24 mouse cellular contexts compared by ENCODE assay signal in the genomic region with DNA sequence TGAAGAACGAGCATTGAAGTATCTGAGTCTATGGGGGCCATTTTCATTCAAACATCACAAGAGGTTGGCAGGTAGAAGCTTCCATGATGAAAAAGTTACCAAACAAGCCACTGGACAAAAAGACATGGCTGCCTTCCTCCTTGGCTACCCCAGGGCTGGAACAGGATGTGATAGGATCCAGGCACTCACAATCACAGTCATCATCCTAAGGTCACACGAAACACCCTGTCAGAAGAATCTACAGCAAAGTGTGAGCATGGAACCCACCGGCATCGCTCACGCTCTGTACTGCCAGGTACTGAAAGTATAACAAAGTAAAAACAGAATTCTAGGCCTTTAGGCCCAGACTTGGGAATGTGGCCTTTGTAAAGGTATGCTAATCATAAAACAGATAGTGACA. TPM values are rescaled to one million over a fixed set of nuclear protein-coding genes. Genes with fewer than 3 reads are reported as not detected.
"Had no signal": no experiment of that assay in that cellular context is flagged by ENCODE, and none has a peak within 500 bp of the region (broad histone marks: within the 10 kb centered on the region; RNA-seq: fewer than 3 reads in every experiment).

No protein-coding gene starts in this region.

- H3K4me3 ChIP-seq: gastrocnemius, adult 2 months; heart, adult 2 months; heart, embryonic 12.5 days; hindbrain, embryonic 10.5 days; hindbrain, embryonic 12.5 days; intestine, embryonic 15.5 days; left cerebral cortex, adult 2 months; limb, embryonic 10.5 days; limb, embryonic 12.5 days; liver, embryonic 13.5 days; liver, embryonic 15.5 days had no signal

- H3K36me3 ChIP-seq: heart, embryonic 12.5 days; hindbrain, embryonic 10.5 days; hindbrain, embryonic 12.5 days; intestine, embryonic 15.5 days; limb, embryonic 10.5 days; limb, embryonic 12.5 days; liver, embryonic 13.5 days; liver, embryonic 15.5 days had no signal

- H3K27me3 ChIP-seq: hindbrain, embryonic 12.5 days; intestine, embryonic 15.5 days; liver, embryonic 13.5 days; liver, embryonic 15.5 days had no signal

- H3K27ac ChIP-seq: gastrocnemius, adult 2 months; heart, adult 2 months; hindbrain, embryonic 10.5 days; hindbrain, embryonic 12.5 days; hindbrain, embryonic 14.5 days; intestine, embryonic 15.5 days; left cerebral cortex, adult 2 months; limb, embryonic 10.5 days; limb, embryonic 12.5 days; liver, embryonic 13.5 days; liver, embryonic 15.5 days had no signal

- H3K9me3 ChIP-seq: heart, embryonic 12.5 days; hindbrain, embryonic 10.5 days; hindbrain, embryonic 12.5 days; intestine, embryonic 15.5 days; limb, embryonic 10.5 days; limb, embryonic 12.5 days; liver, embryonic 13.5 days; liver, embryonic 15.5 days had no signal

- H3K4me1 ChIP-seq: hindbrain, embryonic 10.5 days; hindbrain, embryonic 12.5 days; intestine, embryonic 15.5 days; limb, embryonic 12.5 days; liver, embryonic 13.5 days; liver, embryonic 15.5 days had no signal

- DNase-seq: gastrocnemius, adult 2 months; gastrocnemius, postnatal 10 days; gastrocnemius, postnatal 25 days; heart, adult 2 months; heart, postnatal 4 days; kidney, adult 18-20 months; kidney, adult 8-10 months; kidney, postnatal 10 days; kidney, postnatal 25 days; liver; liver, embryonic 13.5 days; liver, postnatal 0 days had no signal

RNA-seq across cellular contexts. Expression of a gene that starts 2.7 kb away (rescaled TPM):
- polyA plus RNA-seq: heart, embryonic 12.5 days; hindbrain, embryonic 12.5 days; inflammation-experienced regulatory T-cells, adult 6 months; large intestine, adult 2 months; liver, embryonic 11.5 days had no signal
